Mouse (Mus musculus) thymus, adult 2 months (tissue): ENCODE data around the gene Lsm11. TPM values are rescaled to one million over a fixed set of nuclear protein-coding genes. Genes with fewer than 3 reads are reported as not detected.

Source experiments
- DNase-seq: peaks from one replicate; pipeline ENCODE4 v3.0.0; 2021
- H3K27ac ChIP-seq: fragments of 200-500 bp; 2 replicates; pipeline ENCODE4 v1.5.1; 2012; ENCODE audit warnings: low read length, control low read depth; ENCODE audit not compliant: control insufficient read depth, insufficient read depth
- H3K27me3 ChIP-seq: fragments of 200-500 bp; 2 replicates; pipeline ENCODE4 v1.6.1; 2012; ENCODE audit warnings: mild to moderate bottlenecking, low read length, moderate library complexity, mixed read lengths; ENCODE audit not compliant: control insufficient read depth, insufficient read depth
- H3K36me3 ChIP-seq: fragments of 200-500 bp; 2 replicates; pipeline ENCODE4 v1.6.1; 2012; ENCODE audit warnings: mild to moderate bottlenecking, low read length, moderate library complexity; ENCODE audit not compliant: control insufficient read depth, insufficient read depth
- H3K4me1 ChIP-seq: fragments of 200-500 bp; replicated peaks from 2 replicates; pipeline ENCODE4 v1.6.1; 2012; ENCODE audit warnings: low read length; ENCODE audit not compliant: control insufficient read depth, insufficient read depth
- H3K4me3 ChIP-seq: fragments of 200-500 bp; 2 replicates; pipeline ENCODE4 v1.5.1; 2012; ENCODE audit warnings: mild to moderate bottlenecking, low read length, control low read depth, moderate library complexity; ENCODE audit not compliant: control insufficient read depth, insufficient read depth
- CTCF ChIP-seq: fragments of 200-500 bp; IDR thresholded peaks from 2 replicates; pipeline ENCODE4 v1.5.1; 2012; ENCODE audit warnings: mild to moderate bottlenecking, control low read depth, low read length, moderate library complexity, borderline replicate concordance; ENCODE audit not compliant: control insufficient read depth, poor library complexity, insufficient read depth; ENCODE audit errors: extremely low read depth
- POLR2A ChIP-seq: fragments of 200-500 bp; IDR thresholded peaks from 2 replicates; pipeline ENCODE4 v1.6.1; 2012; ENCODE audit warnings: mild to moderate bottlenecking, low read length, control low read depth, moderate library complexity; ENCODE audit not compliant: control insufficient read depth, poor library complexity, insufficient read depth; ENCODE audit errors: extremely low read depth
- WGBS: fragments of 180-500 bp; shearing (Covaris S2); methylation state at CpG from one replicate; pipeline ENCODE4 v1.1.7; 2018; 5-methylcytosine and 5-hydroxymethylcytosine counted together
- polyA plus RNA-seq: library from polyadenylated mRNA; depleted of rRNA; stranded (reverse); fragments of >200 nt; gene quantifications from 2 replicates; pipeline ENCODE4 v1.2.3, GENCODE M21; 2012

Gene Lsm11
- polyA plus RNA-seq, 1 experiment, result 11.4 TPM

- no peak for DNase-seq
- TF ChIP-seq POLR2A (no peak), CTCF (no peak)
- H3K36me3 ChIP-seq, result no peaks in the 10 kb centered on the region
- no peak overlapping the region for H3K4me3 ChIP-seq
- no peaks in the 10 kb centered on the region for H3K27me3 ChIP-seq
- no peak overlapping the region for H3K27ac ChIP-seq
- H3K4me1 ChIP-seq, result no peaks in the 10 kb centered on the region
- 91% methylated on average over 4 of the region's 4 CpGs for WGBS
These were observed 25.9 kb downstream of the Lsm11 start for GRCm38 (mm10) chr11:45918836-45919235.

GRCm38 (mm10) chr11:45918018-45918417 lies 26.7 kb downstream of the Lsm11 start:
- WGBS, result 95% methylated on average over 6 of the region's 6 CpGs
- TF ChIP-seq POLR2A, result no peak
- no peak for TF ChIP-seq CTCF
- Histone ChIP-seq H3K4me3 (no peak overlapping the region), H3K36me3 (no peaks in the 10 kb centered on the region), H3K27ac (no peak overlapping the region), H3K27me3 (no peaks in the 10 kb centered on the region), H3K4me1 (no peaks in the 10 kb centered on the region)
- no peak for DNase-seq

GRCm38 (mm10) chr11:45916196-45916595 lies 28.5 kb downstream of the Lsm11 start:
- no peaks in the 10 kb centered on the region; the same call in 1 of the 2 replicates for H3K36me3 ChIP-seq

GRCm38 (mm10) chr11:45910701-45911100 lies 34.0 kb downstream of the Lsm11 start:
- Histone ChIP-seq H3K36me3 (peaks cover 42% of the 10 kb centered on the region), H3K27ac (no peak overlapping the region), H3K27me3 (no peaks in the 10 kb centered on the region), H3K4me1 (no peaks in the 10 kb centered on the region), H3K4me3 (no peak overlapping the region)
- no peak for DNase-seq
- TF ChIP-seq POLR2A, result no peak
- WGBS, result 97% methylated on average over 5 of the region's 5 CpGs

More at GRCm38 (mm10) chr11:45916196-45916595, 28.5 kb downstream of the Lsm11 start:
- H3K27ac ChIP-seq, result no peak overlapping the region
- 89% methylated on average over 10 of the region's 10 CpGs for WGBS
- H3K4me3 ChIP-seq, result no peak overlapping the region
- H3K4me1 ChIP-seq, result no peaks in the 10 kb centered on the region
- TF ChIP-seq POLR2A (no peak), CTCF (no peak)
- no peaks in the 10 kb centered on the region for H3K27me3 ChIP-seq
- no peak for DNase-seq

- no peak for DNase-seq
- TF ChIP-seq POLR2A, result no peak
- no peak for TF ChIP-seq CTCF
- Histone ChIP-seq H3K4me3 (no peak overlapping the region), H3K36me3 (peaks cover 44% of the 10 kb centered on the region), H3K27me3 (no peaks in the 10 kb centered on the region), H3K4me1 (no peaks in the 10 kb centered on the region), H3K27ac (no peak overlapping the region)
- 98% methylated on average over 7 of the region's 7 CpGs for WGBS
These were observed 35.8 kb downstream of the Lsm11 start for GRCm38 (mm10) chr11:45908894-45909293.

- Histone ChIP-seq H3K27me3 (no peaks in the 10 kb centered on the region), H3K4me3 (no peak overlapping the region), H3K4me1 (no peaks in the 10 kb centered on the region), H3K36me3 (peaks cover 44% of the 10 kb centered on the region), H3K27ac (no peak overlapping the region)
- TF ChIP-seq POLR2A (no peak), CTCF (no peak)
- WGBS, result 95% methylated on average over 7 of the region's 7 CpGs
- DNase-seq, result no peak
These were observed 36.7 kb downstream of the Lsm11 start for GRCm38 (mm10) chr11:45908070-45908469.

GRCm38 (mm10) chr11:45907301-45907700 lies 37.4 kb downstream of the Lsm11 start:
- peaks cover 44% of the 10 kb centered on the region for H3K36me3 ChIP-seq
- 93% methylated on average over 5 of the region's 5 CpGs for WGBS
- DNase-seq, result no peak

More at GRCm38 (mm10) chr11:45907301-45907700, 37.4 kb downstream of the Lsm11 start:
- H3K27ac ChIP-seq, result no peak overlapping the region
- H3K4me1 ChIP-seq, result no peaks in the 10 kb centered on the region
- H3K4me3 ChIP-seq, result no peak overlapping the region
- H3K27me3 ChIP-seq, result no peaks in the 10 kb centered on the region
- no peak for TF ChIP-seq POLR2A
- no peak for TF ChIP-seq CTCF
